Mouse (Mus musculus): ENCODE measurements around the gene Sstr2. TPM values are rescaled to one million over a fixed set of nuclear protein-coding genes. Genes with fewer than 3 reads are reported as not detected.

Gene Sstr2
- polyA plus RNA-seq, 2 experiments = 2.8 to 3.6 TPM

DNA sequence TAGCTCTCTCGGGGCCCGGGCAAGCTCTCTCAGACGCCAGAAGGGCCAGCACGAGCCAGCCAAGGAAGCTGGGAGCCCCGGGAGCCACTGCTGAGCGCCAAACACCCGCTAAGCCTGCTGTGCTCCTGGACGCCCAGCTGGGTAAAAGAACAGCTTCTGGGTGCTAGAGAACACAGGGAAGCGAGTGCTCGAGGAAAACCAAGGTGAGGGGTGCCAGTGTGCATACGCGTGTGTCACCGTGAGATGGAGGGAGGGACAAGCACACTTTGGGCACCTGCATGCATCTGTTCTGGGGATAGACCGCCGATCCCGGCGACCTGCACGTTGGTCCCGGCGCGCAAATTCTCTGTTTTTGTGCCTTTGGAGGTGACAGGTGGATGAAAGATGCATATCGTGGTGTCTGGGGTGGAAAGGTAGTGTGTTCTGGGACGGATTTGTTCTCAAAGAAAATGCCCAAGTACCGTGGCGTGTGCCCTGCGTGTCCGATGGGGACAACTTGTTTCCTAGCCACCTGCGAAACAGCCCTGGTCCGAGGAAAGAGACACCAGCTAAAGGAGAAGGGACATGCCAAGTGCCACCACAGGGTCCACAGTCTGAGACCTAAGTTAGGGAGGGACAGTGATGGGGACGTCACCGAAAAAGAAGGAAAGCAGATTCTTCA is 408 bp downstream of the Sstr2 start:
- no peaks in the 10 kb centered on the region for H3K36me3 ChIP-seq (replicated peaks; ENCODE audit: control insufficient read depth, insufficient read depth, low read depth)
- peak overlapping the region; percentile 39 to 52 for H3K4me3 ChIP-seq (ENCODE audit: insufficient read depth in 1 of 2, low read depth in 2 of 2, low read length in 2 of 2)
- WGBS (ENCODE audit: insufficient replicate concordance) = 4% methylated on average over 31 of the region's 31 CpGs
- H3K4me2 ChIP-seq (ENCODE audit: low read depth) = peak overlapping the region; percentile 55
- DNase-seq (ENCODE audit: low read depth in 3 of 3, low spot score in 3 of 3) (no peak), ATAC-seq (ENCODE audit: insufficient read depth) (no peak)
- no peak overlapping the region for H3K9ac ChIP-seq (replicated peaks)
- no peak overlapping the region for H3K27ac ChIP-seq
- no peaks in the 10 kb centered on the region for H3K9me3 ChIP-seq (ENCODE audit: control insufficient read depth, low read length)
- H3K4me1 ChIP-seq (replicated peaks; ENCODE audit: control insufficient read depth in 2 of 2, insufficient read depth in 2 of 2, low read length in 1 of 2) = peaks cover 0 to 8% of the 10 kb centered on the region in 2 experiments; a peak in 2 of 4 replicates
- TF ChIP-seq EP300 (IDR thresholded peaks at IDR 0.05; ENCODE audit: low read depth) (no peak), CTCF (IDR thresholded peaks at IDR 0.05; ENCODE audit: low read depth) (no peak)
- H3K27me3 ChIP-seq (ENCODE audit: control insufficient read depth, insufficient read depth, low read length) = peaks cover 24% of the 10 kb centered on the region

GRCm38 (mm10) chr11:113621001-113621400 is 1.9 kb downstream of the Sstr2 start:
- no peak overlapping the region for H3K4me2 ChIP-seq (ENCODE audit: low read depth)
- no peak overlapping the region for H3K27ac ChIP-seq
- no peaks in the 10 kb centered on the region for H3K9me3 ChIP-seq (ENCODE audit: control insufficient read depth, low read length)
- no peak overlapping the region for H3K9ac ChIP-seq (replicated peaks)
- DNase-seq (ENCODE audit: low read depth in 3 of 3, low spot score in 3 of 3) (no peak), ATAC-seq (ENCODE audit: insufficient read depth) (no peak)
- no peaks in the 10 kb centered on the region for H3K36me3 ChIP-seq (replicated peaks; ENCODE audit: control insufficient read depth, insufficient read depth, low read depth)
- WGBS (ENCODE audit: insufficient replicate concordance) = 24% methylated on average over 2 of the region's 2 CpGs
- peaks cover 24% of the 10 kb centered on the region for H3K27me3 ChIP-seq (ENCODE audit: control insufficient read depth, insufficient read depth, low read length)
- no peak for TF ChIP-seq CTCF (IDR thresholded peaks at IDR 0.05; ENCODE audit: low read depth)
- TF ChIP-seq EP300 (IDR thresholded peaks at IDR 0.05; ENCODE audit: low read depth) = no peak
- peaks cover 0 to 8% of the 10 kb centered on the region in 2 experiments; a peak in 2 of 4 replicates for H3K4me1 ChIP-seq (replicated peaks; ENCODE audit: control insufficient read depth in 2 of 2, insufficient read depth in 2 of 2, low read length in 1 of 2)
- H3K4me3 ChIP-seq (ENCODE audit: insufficient read depth in 1 of 2, low read depth in 2 of 2, low read length in 2 of 2) = no peak overlapping the region

DNA sequence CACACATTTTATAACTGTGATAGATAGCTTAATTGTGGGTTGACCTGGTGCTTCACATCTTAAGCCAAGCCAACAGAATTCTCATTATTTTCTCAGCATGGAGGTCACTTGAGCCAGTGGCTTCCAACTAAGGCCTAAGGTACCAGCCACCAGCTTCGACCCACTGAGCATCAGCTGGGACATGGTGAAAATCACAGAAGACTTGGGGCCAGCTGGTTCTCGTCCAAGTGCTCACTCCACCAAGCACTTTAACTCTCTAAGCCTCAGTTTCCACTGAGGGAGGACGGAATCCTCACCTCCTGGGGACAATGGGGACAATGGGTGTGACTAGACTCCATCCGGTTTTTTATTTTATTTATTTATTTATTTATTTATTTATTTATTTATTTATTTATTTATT is 2.9 kb downstream of the Sstr2 start:
- DNase-seq (ENCODE audit: low read depth in 3 of 3, low spot score in 3 of 3) (no peak), ATAC-seq (ENCODE audit: insufficient read depth) (no peak)
- Histone ChIP-seq H3K9me3 (ENCODE audit: control insufficient read depth, low read length) (no peaks in the 10 kb centered on the region), H3K36me3 (replicated peaks; ENCODE audit: control insufficient read depth, insufficient read depth, low read depth) (no peaks in the 10 kb centered on the region), H3K27ac (no peak overlapping the region), H3K4me1 (replicated peaks; ENCODE audit: control insufficient read depth in 2 of 2, insufficient read depth in 2 of 2, low read length in 1 of 2) (peaks cover 0 to 6% of the 10 kb centered on the region in 2 experiments; a peak in 2 of 4 replicates), H3K9ac (replicated peaks) (no peak overlapping the region), H3K4me3 (ENCODE audit: insufficient read depth in 1 of 2, low read depth in 2 of 2, low read length in 2 of 2) (no peak overlapping the region), H3K27me3 (ENCODE audit: control insufficient read depth, insufficient read depth, low read length) (peaks cover 24% of the 10 kb centered on the region), H3K4me2 (ENCODE audit: low read depth) (no peak overlapping the region)
- WGBS (ENCODE audit: insufficient replicate concordance) = 56% methylated on average over 4 of the region's 4 CpGs
- TF ChIP-seq EP300 (IDR thresholded peaks at IDR 0.05; ENCODE audit: low read depth) = no peak
- TF ChIP-seq CTCF (IDR thresholded peaks at IDR 0.05; ENCODE audit: low read depth) = no peak

DNA sequence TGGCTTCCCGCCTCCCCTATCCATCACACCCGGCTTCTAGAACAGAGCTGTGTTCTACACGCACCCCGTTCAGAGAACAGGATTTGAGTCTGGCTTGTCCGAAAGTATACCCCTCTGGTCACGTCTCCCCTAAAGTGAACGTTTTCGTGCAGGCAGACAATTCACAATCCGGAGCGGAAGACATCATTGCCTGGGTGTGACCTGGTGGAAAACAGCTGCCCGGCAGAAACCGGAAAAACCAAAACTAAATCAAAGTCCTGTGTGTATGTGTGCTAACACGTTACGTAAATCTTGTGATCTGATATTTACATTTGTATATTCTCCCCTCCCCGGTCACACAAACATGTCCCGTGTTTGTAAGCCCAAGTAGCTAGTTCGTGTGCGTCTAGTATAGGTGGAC is 6.3 kb downstream of the Sstr2 start:
- Histone ChIP-seq H3K36me3 (replicated peaks; ENCODE audit: control insufficient read depth, insufficient read depth, low read depth) (no peaks in the 10 kb centered on the region), H3K27me3 (ENCODE audit: control insufficient read depth, insufficient read depth, low read length) (peaks cover 6% of the 10 kb centered on the region), H3K9me3 (ENCODE audit: control insufficient read depth, low read length) (no peaks in the 10 kb centered on the region), H3K27ac (no peak overlapping the region), H3K4me2 (ENCODE audit: low read depth) (no peak overlapping the region), H3K9ac (replicated peaks) (no peak overlapping the region), H3K4me3 (ENCODE audit: insufficient read depth in 1 of 2, low read depth in 2 of 2, low read length in 2 of 2) (no peak overlapping the region), H3K4me1 (replicated peaks; ENCODE audit: control insufficient read depth in 2 of 2, insufficient read depth in 2 of 2, low read length in 1 of 2) (no peaks in the 10 kb centered on the region; a peak in 1 of 4 replicates)
- DNase-seq (ENCODE audit: low read depth in 3 of 3, low spot score in 3 of 3) = no peak
- 76% methylated on average over 18 of the region's 18 CpGs for WGBS (ENCODE audit: insufficient replicate concordance)
- TF ChIP-seq CTCF (IDR thresholded peaks at IDR 0.05; ENCODE audit: low read depth) (no peak), EP300 (IDR thresholded peaks at IDR 0.05; ENCODE audit: low read depth) (no peak)
- ATAC-seq (ENCODE audit: insufficient read depth) = no peak

DNA sequence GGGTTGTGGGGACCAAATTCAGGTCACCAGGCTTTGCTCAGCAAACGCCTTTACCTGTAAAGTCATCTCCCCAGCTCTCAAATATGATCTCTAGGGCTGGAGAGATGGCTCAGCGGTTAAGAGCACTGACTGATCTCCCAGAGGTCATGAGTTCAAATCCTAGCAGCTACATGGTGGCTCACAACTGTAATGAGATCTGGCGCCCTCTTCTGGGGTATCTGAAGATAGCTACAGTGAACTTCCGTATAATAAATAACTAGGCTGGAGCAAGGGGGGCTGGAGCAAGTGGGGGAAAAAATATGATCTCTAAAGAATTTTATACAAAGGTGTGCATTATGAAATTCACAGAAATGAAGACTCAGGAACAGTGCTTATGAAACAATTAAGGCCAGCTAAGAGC is 8.6 kb downstream of the Sstr2 start:
- H3K27me3 ChIP-seq (ENCODE audit: control insufficient read depth, insufficient read depth, low read length) = no peaks in the 10 kb centered on the region
- no peak overlapping the region for H3K27ac ChIP-seq
- no peaks in the 10 kb centered on the region; a peak in 1 of 4 replicates for H3K4me1 ChIP-seq (replicated peaks; ENCODE audit: control insufficient read depth in 2 of 2, insufficient read depth in 2 of 2, low read length in 1 of 2)
- no peaks in the 10 kb centered on the region for H3K9me3 ChIP-seq (ENCODE audit: control insufficient read depth, low read length)
- 38% methylated on average over 4 of the region's 4 CpGs for WGBS (ENCODE audit: insufficient replicate concordance)
- H3K36me3 ChIP-seq (replicated peaks; ENCODE audit: control insufficient read depth, insufficient read depth, low read depth) = no peaks in the 10 kb centered on the region
- TF ChIP-seq EP300 (IDR thresholded peaks at IDR 0.05; ENCODE audit: low read depth) (no peak), CTCF (IDR thresholded peaks at IDR 0.05; ENCODE audit: low read depth) (peak; percentile 43)
- ATAC-seq (ENCODE audit: insufficient read depth) (no peak), DNase-seq (ENCODE audit: low read depth in 3 of 3, low spot score in 3 of 3) (no peak)
- no peak overlapping the region for H3K4me3 ChIP-seq (ENCODE audit: insufficient read depth in 1 of 2, low read depth in 2 of 2, low read length in 2 of 2)
- no peak overlapping the region for H3K9ac ChIP-seq (replicated peaks)
- no peak overlapping the region for H3K4me2 ChIP-seq (ENCODE audit: low read depth)

Measured in liver, embryonic 14.5 days (tissue).